ENCODE assay signal across 11 mouse cellular contexts in the genomic region with DNA sequence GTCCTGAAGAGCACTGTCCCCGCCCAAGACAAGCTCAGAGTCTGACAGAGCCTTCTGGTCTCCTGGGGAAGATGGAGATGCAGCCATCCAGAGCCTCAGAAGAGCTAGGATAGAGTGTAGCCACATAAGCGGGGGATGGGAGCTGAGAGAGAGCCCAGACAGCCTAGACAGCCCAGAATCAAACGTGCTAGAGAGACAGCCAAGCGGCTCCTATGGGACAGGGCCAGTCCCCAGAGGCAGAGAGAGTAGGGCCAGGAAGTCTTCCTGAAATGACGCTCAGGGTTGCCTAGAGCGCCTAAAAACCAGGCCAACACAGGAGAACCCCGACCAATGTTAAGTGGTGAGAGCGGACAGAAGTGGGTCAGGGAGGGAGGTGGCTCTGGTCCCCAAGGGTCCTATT. TPM values are rescaled to one million over a fixed set of nuclear protein-coding genes. Genes with fewer than 3 reads are reported as not detected.
DNase-seq lines count a peak whose midpoint lies in the region; ATAC-seq lines count a peak whose summit lies in the region.
"Had no signal": no experiment of that assay in that cellular context is flagged by ENCODE, and none has a peak within 500 bp of the region (broad histone marks: within the 10 kb centered on the region; RNA-seq: fewer than 3 reads in every experiment).

No protein-coding gene starts in this region.

- intact Hi-C loops in heart, postnatal 36 days (cut with DNase I): no loop called here

- H3K9ac ChIP-seq in hindbrain, embryonic 15.5 days: no peak overlapping the region
- no peak overlapping the region for H3K9ac ChIP-seq in hindbrain, embryonic 11.5 days (ENCODE audit: low read depth, low read length)
- H3K9ac ChIP-seq: liver, embryonic 12.5 days had no signal

- peak; percentile 58 for DNase-seq in adrenal gland, postnatal 14 days
- DNase-seq in adrenal gland, adult 8-10 months: no peak
- DNase-seq in hindbrain, embryonic 11.5 days (ENCODE audit: low spot score): no peak
- DNase-seq in MN1 (ENCODE audit: low spot score): peak; percentile 59
- peak; percentile 29 to 30 for DNase-seq in heart, postnatal 36 days
- no peak for DNase-seq in right cerebral cortex, postnatal 14 days
- no peak for DNase-seq in embryo, embryonic 11 days
- DNase-seq: kidney, postnatal 36 days had no signal

- WGBS in hindbrain, embryonic 15.5 days: 56% methylated on average over 8 of the region's 8 CpGs
- 75% methylated on average over 8 of the region's 8 CpGs for WGBS in hindbrain, embryonic 11.5 days

- ATAC-seq in hindbrain, embryonic 15.5 days (ENCODE audit: low FRiP score, low read depth): no peak
- ATAC-seq in hindbrain, embryonic 11.5 days (ENCODE audit: low FRiP score): no peak
- ATAC-seq: liver, embryonic 12.5 days had no signal

- H3K4me3 ChIP-seq in hindbrain, embryonic 15.5 days: no peak overlapping the region
- no peak overlapping the region for H3K4me3 ChIP-seq in hindbrain, embryonic 11.5 days (ENCODE audit: low read depth, low read length)
- H3K4me3 ChIP-seq: liver, embryonic 12.5 days had no signal

- peaks cover 42% of the 10 kb centered on the region for H3K4me1 ChIP-seq in hindbrain, embryonic 15.5 days (replicated peaks)
- H3K4me1 ChIP-seq in hindbrain, embryonic 11.5 days (replicated peaks; ENCODE audit: control insufficient read depth, insufficient read depth, low read length): no peaks in the 10 kb centered on the region

- H3K9me3 ChIP-seq in hindbrain, embryonic 15.5 days: no peaks in the 10 kb centered on the region
- H3K9me3 ChIP-seq in hindbrain, embryonic 11.5 days (ENCODE audit: control insufficient read depth, low read length): no peaks in the 10 kb centered on the region
- H3K9me3 ChIP-seq: liver, embryonic 12.5 days had no signal

- H3K27me3 ChIP-seq in hindbrain, embryonic 15.5 days: no peaks in the 10 kb centered on the region
- no peaks in the 10 kb centered on the region for H3K27me3 ChIP-seq in hindbrain, embryonic 11.5 days (ENCODE audit: control insufficient read depth, insufficient read depth, low read length)
- H3K27me3 ChIP-seq: liver, embryonic 12.5 days had no signal

- H3K4me2 ChIP-seq in hindbrain, embryonic 15.5 days: no peak overlapping the region
- H3K4me2 ChIP-seq in hindbrain, embryonic 11.5 days (replicated peaks; ENCODE audit: low read depth, low read length): no peak overlapping the region
- H3K4me2 ChIP-seq: liver, embryonic 12.5 days had no signal

- 0 out of 2 replicates have a peak overlapping the region, but pooled peaks have one; percentile 20 for H3K27ac ChIP-seq in hindbrain, embryonic 15.5 days (replicated peaks)
- H3K27ac ChIP-seq in hindbrain, embryonic 11.5 days (ENCODE audit: low read depth, low read length): no peak overlapping the region
- H3K27ac ChIP-seq: liver, embryonic 12.5 days; macrophage had no signal

- peaks cover 30% of the 10 kb centered on the region for H3K36me3 ChIP-seq in hindbrain, embryonic 15.5 days
- 0 out of 2 replicates have a peak, but pooled peaks cover 10% of the 10 kb centered on the region for H3K36me3 ChIP-seq in hindbrain, embryonic 11.5 days (ENCODE audit: control insufficient read depth, insufficient read depth, low read length)

RNA-seq across cellular contexts. Expression of gene Tnrc18, which starts 39.3 kb away (rescaled TPM):
- 86.0 and 91.0 TPM in 2 replicates for total RNA-seq in adrenal gland, postnatal 14 days (2021)
- total RNA-seq in adrenal gland, adult 8-10 months (2022): 100 to 1,000 TPM in 1 of 4 experiments, 10 to 100 TPM in 3; 75.1 to 117 (median 96.9) TPM
- polyA plus RNA-seq in hindbrain, embryonic 15.5 days (2015; fragmentation: Nextera tagmentation; extraction: Ambion mirVana): 32.7 and 33.8 TPM in 2 replicates
- polyA plus RNA-seq in hindbrain, embryonic 11.5 days (2014; fragmentation: Nextera tagmentation; extraction: Ambion mirVana): 30.7 and 44.0 TPM in 2 replicates
- 10 to 100 TPM; 55.4 to 62.3 TPM for total RNA-seq in heart, postnatal 36 days (2021)

Comparison
In these comparisons a context has a peak if more than half of its experiments do, and no peak if none do; other contexts are left out.
1. DNase-seq: peak in adrenal gland, postnatal 14 days (single experiment), MN1 (single experiment) and heart, postnatal 36 days (2 of 2); none in adrenal gland, adult 8-10 months (single experiment), hindbrain, embryonic 11.5 days (single experiment), right cerebral cortex, postnatal 14 days (single experiment) and embryo, embryonic 11 days (single experiment).